Mouse (Mus musculus): ENCODE data around the gene Cldn7. TPM values are rescaled to one million over a fixed set of nuclear protein-coding genes. Genes with fewer than 3 reads are reported as not detected.
A peak's percentile ranks its signal among the peaks of the same experiment; 100 is the strongest.

Cldn7 gene
- polyA plus RNA-seq, 1 experiment: not detected

DNA sequence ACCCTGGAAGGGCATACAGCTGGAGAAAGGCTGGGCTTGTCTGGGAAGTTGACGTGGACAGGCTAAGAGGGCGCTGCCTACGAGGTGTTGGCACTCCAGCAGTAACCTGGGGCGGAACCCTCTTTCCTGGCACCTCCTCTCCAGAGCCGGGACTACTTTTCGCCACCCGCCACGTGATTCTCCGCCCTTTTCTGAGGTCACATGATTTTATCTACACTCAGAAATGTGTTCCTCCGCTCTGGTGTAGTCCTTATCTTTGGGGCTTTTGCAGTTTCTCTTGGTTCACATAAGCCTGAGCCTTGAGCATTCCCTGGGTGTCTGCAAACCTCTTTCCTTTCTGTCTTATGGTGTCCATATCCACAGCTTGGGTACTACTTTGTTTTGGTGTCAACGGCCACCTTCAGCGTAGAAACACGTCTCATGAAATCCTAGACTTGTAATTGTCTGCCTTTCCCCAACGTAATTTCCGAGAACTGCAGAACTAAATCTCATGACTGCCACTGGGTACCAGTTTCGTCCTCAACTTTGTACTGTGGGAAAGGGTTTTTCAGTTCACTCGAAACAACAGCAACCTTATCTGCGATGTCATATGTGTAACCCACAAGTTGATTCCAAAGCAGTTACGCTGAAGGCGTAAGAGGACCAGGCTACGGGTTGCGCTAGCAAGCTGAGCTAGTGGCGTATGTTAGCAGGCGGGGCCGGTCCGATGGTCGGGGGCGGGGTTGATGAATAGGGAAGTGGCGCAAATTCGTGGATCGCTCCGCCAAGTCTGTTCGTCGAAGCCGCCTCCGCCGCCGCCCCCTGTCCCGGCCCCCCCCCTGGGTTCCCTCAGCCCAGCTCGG lies 26.5 kb downstream of the Cldn7 start, which contains the start of gene Gabarap:
TSS of gene Gabarap (plus strand) at position 294 of the 842 bp plus-strand sequence.
- H3K4me3 ChIP-seq: peak within 1 kb of the TSS; percentile 61
- peaks cover 38% of the 10 kb centered on the region for H3K79me2 ChIP-seq (ENCODE audit: control insufficient read depth, insufficient read depth)
- H3K4me2 ChIP-seq (ENCODE audit: low read depth): peak within 1 kb of the TSS; percentile 80
- peaks cover 33% of the 10 kb centered on the region for H3K36me3 ChIP-seq (ENCODE audit: control insufficient read depth, insufficient read depth)
- H3ac ChIP-seq (ENCODE audit: control insufficient read depth, insufficient read length): peak within 1 kb of the TSS; percentile 70
- H3K27me3 ChIP-seq (ENCODE audit: control insufficient read depth, insufficient read depth, insufficient read length): no peaks in the 10 kb centered on the region
- TF ChIP-seq POLR2A (IDR thresholded peaks at IDR 0.05; ENCODE audit: insufficient read length, low read depth): peak; percentile 82
- peak in 1 of 3 experiments; percentile 20 for TF ChIP-seq MYOD1 (IDR thresholded peaks at IDR 0.05; ENCODE audit: control insufficient read depth in 1 of 3, insufficient read length in 2 of 3, low read depth in 2 of 3)
- no peak for TF ChIP-seq TCF3 (IDR thresholded peaks at IDR 0.05; ENCODE audit: insufficient read length, low read depth)
- peak; percentile 29 for TF ChIP-seq SRF (IDR thresholded peaks at IDR 0.05; ENCODE audit: control insufficient read depth, insufficient read length, low read depth)
- peak; percentile 100 for TF ChIP-seq USF1 (IDR thresholded peaks at IDR 0.05; ENCODE audit: low read depth)
- peak; percentile 99 for TF ChIP-seq POLR2AphosphoS2 (IDR thresholded peaks at IDR 0.05; ENCODE audit: insufficient read length, low read depth)
- no peak for TF ChIP-seq TCF12 (IDR thresholded peaks at IDR 0.05; ENCODE audit: insufficient read depth, poor library complexity, severe bottlenecking)
- TF ChIP-seq CEBPB (IDR thresholded peaks at IDR 0.05; ENCODE audit: insufficient read depth, poor library complexity, severe bottlenecking): no peak

DNA sequence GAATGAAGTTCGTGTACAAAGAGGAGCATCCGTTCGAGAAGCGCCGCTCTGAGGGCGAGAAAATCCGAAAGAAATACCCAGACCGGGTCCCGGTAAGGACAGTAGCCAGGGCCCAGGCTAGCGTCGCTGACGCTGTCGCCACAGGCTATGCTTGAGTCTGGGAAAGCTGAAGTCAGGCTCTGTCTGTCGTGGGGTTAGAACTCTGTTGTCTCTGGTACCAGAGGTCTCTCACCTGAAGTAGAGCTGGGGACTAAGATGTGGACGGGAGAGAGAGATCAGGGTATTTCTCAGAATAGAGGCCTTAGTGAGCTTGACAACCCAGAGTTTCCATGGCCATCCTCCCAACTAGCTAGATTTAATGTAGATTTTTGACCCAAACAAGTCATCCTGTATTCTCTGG lies 27.1 kb downstream of the Cldn7 start:
- Histone ChIP-seq H3K4me3 (peak overlapping the region; percentile 61), H3K27me3 (ENCODE audit: control insufficient read depth, insufficient read depth, insufficient read length) (no peaks in the 10 kb centered on the region), H3K79me2 (ENCODE audit: control insufficient read depth, insufficient read depth) (peaks cover 43% of the 10 kb centered on the region), H3K4me2 (ENCODE audit: low read depth) (peak overlapping the region; percentile 80), H3ac (ENCODE audit: control insufficient read depth, insufficient read length) (peak overlapping the region; percentile 70), H3K36me3 (ENCODE audit: control insufficient read depth, insufficient read depth) (peaks cover 33% of the 10 kb centered on the region)
- TF ChIP-seq TCF3 (IDR thresholded peaks at IDR 0.05; ENCODE audit: insufficient read length, low read depth) (no peak), POLR2A (IDR thresholded peaks at IDR 0.05; ENCODE audit: insufficient read length, low read depth) (no peak), REST (IDR thresholded peaks at IDR 0.05; ENCODE audit: insufficient read depth, insufficient read length) (no peak), POLR2AphosphoS2 (IDR thresholded peaks at IDR 0.05; ENCODE audit: insufficient read length, low read depth) (no peak), MYOG (IDR thresholded peaks at IDR 0.05; ENCODE audit: control insufficient read depth in 1 of 3, insufficient read depth in 1 of 3, insufficient read length in 2 of 3, low read depth in 2 of 3) (no peak), SRF (IDR thresholded peaks at IDR 0.05; ENCODE audit: control insufficient read depth, insufficient read length, low read depth) (no peak), MYOD1 (IDR thresholded peaks at IDR 0.05; ENCODE audit: control insufficient read depth in 1 of 3, insufficient read length in 2 of 3, low read depth in 2 of 3) (no peak), E2F4 (IDR thresholded peaks at IDR 0.05; ENCODE audit: insufficient read depth) (no peak), TCF12 (IDR thresholded peaks at IDR 0.05; ENCODE audit: insufficient read depth, poor library complexity, severe bottlenecking) (no peak), CEBPB (IDR thresholded peaks at IDR 0.05; ENCODE audit: insufficient read depth, poor library complexity, severe bottlenecking) (no peak), MAX (IDR thresholded peaks at IDR 0.05; ENCODE audit: low read depth) (no peak)

GRCm38 (mm10) chr11:69992396-69992795 lies 27.8 kb downstream of the Cldn7 start:
- Histone ChIP-seq H3K79me2 (ENCODE audit: control insufficient read depth, insufficient read depth) (peaks cover 44% of the 10 kb centered on the region), H3K4me3 (peak overlapping the region; percentile 61), H3K4me2 (ENCODE audit: low read depth) (peak overlapping the region; percentile 80), H3ac (ENCODE audit: control insufficient read depth, insufficient read length) (peak overlapping the region; percentile 70), H3K27me3 (ENCODE audit: control insufficient read depth, insufficient read depth, insufficient read length) (no peaks in the 10 kb centered on the region), H3K36me3 (ENCODE audit: control insufficient read depth, insufficient read depth) (peaks cover 33% of the 10 kb centered on the region)
- TF ChIP-seq TCF12 (IDR thresholded peaks at IDR 0.05; ENCODE audit: insufficient read depth, poor library complexity, severe bottlenecking) (no peak), POLR2A (IDR thresholded peaks at IDR 0.05; ENCODE audit: insufficient read length, low read depth) (no peak), REST (IDR thresholded peaks at IDR 0.05; ENCODE audit: insufficient read depth, insufficient read length) (no peak), MAX (IDR thresholded peaks at IDR 0.05; ENCODE audit: low read depth) (no peak), MYOG (IDR thresholded peaks at IDR 0.05; ENCODE audit: control insufficient read depth in 1 of 3, insufficient read depth in 1 of 3, insufficient read length in 2 of 3, low read depth in 2 of 3) (no peak), POLR2AphosphoS2 (IDR thresholded peaks at IDR 0.05; ENCODE audit: insufficient read length, low read depth) (no peak), SRF (IDR thresholded peaks at IDR 0.05; ENCODE audit: control insufficient read depth, insufficient read length, low read depth) (no peak), TCF3 (IDR thresholded peaks at IDR 0.05; ENCODE audit: insufficient read length, low read depth) (no peak), CEBPB (IDR thresholded peaks at IDR 0.05; ENCODE audit: insufficient read depth, poor library complexity, severe bottlenecking) (no peak), E2F4 (IDR thresholded peaks at IDR 0.05; ENCODE audit: insufficient read depth) (no peak), MYOD1 (IDR thresholded peaks at IDR 0.05; ENCODE audit: control insufficient read depth in 1 of 3, insufficient read length in 2 of 3, low read depth in 2 of 3) (no peak), USF1 (IDR thresholded peaks at IDR 0.05; ENCODE audit: low read depth) (no peak)

DNA sequence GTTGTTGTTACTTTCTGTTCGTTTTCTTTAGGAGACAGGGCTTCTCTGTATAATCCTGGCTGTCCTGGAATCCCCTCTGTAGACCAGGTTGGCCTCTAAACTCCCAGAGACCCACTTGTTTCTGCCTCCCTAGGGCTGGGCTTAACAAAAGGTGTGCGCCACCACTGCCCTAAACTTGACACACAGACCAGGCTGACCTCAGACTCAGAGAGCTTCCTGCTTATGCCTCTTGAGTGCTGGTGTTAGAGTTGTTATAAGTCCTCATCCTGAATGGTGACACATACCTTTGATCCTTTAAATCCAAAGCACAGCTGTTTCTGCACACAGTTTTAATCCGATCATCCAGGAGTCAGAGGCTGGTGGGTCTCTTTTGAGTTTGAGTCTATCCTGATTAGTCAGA lies 28.4 kb downstream of the Cldn7 start:
- Histone ChIP-seq H3K4me3 (peak overlapping the region; percentile 61), H3K79me2 (ENCODE audit: control insufficient read depth, insufficient read depth) (peaks cover 49% of the 10 kb centered on the region), H3K4me2 (ENCODE audit: low read depth) (peak overlapping the region; percentile 80), H3K36me3 (ENCODE audit: control insufficient read depth, insufficient read depth) (peaks cover 33% of the 10 kb centered on the region), H3K27me3 (ENCODE audit: control insufficient read depth, insufficient read depth, insufficient read length) (no peaks in the 10 kb centered on the region), H3ac (ENCODE audit: control insufficient read depth, insufficient read length) (peak overlapping the region; percentile 70)
- TF ChIP-seq MYOD1 (IDR thresholded peaks at IDR 0.05; ENCODE audit: control insufficient read depth in 1 of 3, insufficient read length in 2 of 3, low read depth in 2 of 3): no peak
- no peak for TF ChIP-seq USF1 (IDR thresholded peaks at IDR 0.05; ENCODE audit: low read depth)
- TF ChIP-seq POLR2AphosphoS2 (IDR thresholded peaks at IDR 0.05; ENCODE audit: insufficient read length, low read depth): no peak
- no peak for TF ChIP-seq MYOG (IDR thresholded peaks at IDR 0.05; ENCODE audit: control insufficient read depth in 1 of 3, insufficient read depth in 1 of 3, insufficient read length in 2 of 3, low read depth in 2 of 3)
- TF ChIP-seq REST (IDR thresholded peaks at IDR 0.05; ENCODE audit: insufficient read depth, insufficient read length): no peak
- no peak for TF ChIP-seq POLR2A (IDR thresholded peaks at IDR 0.05; ENCODE audit: insufficient read length, low read depth)
- TF ChIP-seq CEBPB (IDR thresholded peaks at IDR 0.05; ENCODE audit: insufficient read depth, poor library complexity, severe bottlenecking): no peak
- no peak for TF ChIP-seq SRF (IDR thresholded peaks at IDR 0.05; ENCODE audit: control insufficient read depth, insufficient read length, low read depth)
- no peak for TF ChIP-seq TCF3 (IDR thresholded peaks at IDR 0.05; ENCODE audit: insufficient read length, low read depth)
- TF ChIP-seq MAX (IDR thresholded peaks at IDR 0.05; ENCODE audit: low read depth): no peak
- TF ChIP-seq TCF12 (IDR thresholded peaks at IDR 0.05; ENCODE audit: insufficient read depth, poor library complexity, severe bottlenecking): no peak
- no peak for TF ChIP-seq E2F4 (IDR thresholded peaks at IDR 0.05; ENCODE audit: insufficient read depth)
